Mouse (Mus musculus) myocyte (in vitro differentiated cells): ENCODE measurements at regions not wholly inside any gene's neighbourhood (a gene's known extent, or its start where the extent isn't known, plus 50 kb on each side); places are given as distances from the start of the nearest gene placed in this dataset.

Source experiments
- H3K27me3 ChIP-seq: one replicate; pipeline ENCODE4 v1.6.1; 2011; ENCODE audit not compliant: control insufficient read depth, insufficient read depth, insufficient read length
- H3K36me3 ChIP-seq: one replicate; pipeline ENCODE4 v1.6.1; 2011; ENCODE audit not compliant: control insufficient read depth, insufficient read depth
- H3K4me2 ChIP-seq: one replicate; pipeline ENCODE4 v1.6.1; 2011; ENCODE audit warnings: low read depth, control low read depth
- H3K4me3 ChIP-seq: one replicate; pipeline ENCODE4 v1.5.1; 2011; ENCODE audit warnings: mild to moderate bottlenecking, control low read depth, moderate library complexity
- H3K79me2 ChIP-seq: one replicate; pipeline ENCODE4 v1.6.1; 2011; ENCODE audit not compliant: control insufficient read depth, insufficient read depth
- H3ac ChIP-seq: one replicate; pipeline ENCODE4 v1.6.1; 2011; ENCODE audit not compliant: control insufficient read depth, insufficient read length
- CEBPB ChIP-seq: IDR thresholded peaks from 2 replicates; pipeline ENCODE4 v1.6.1; 2011; ENCODE audit warnings: mild to moderate bottlenecking, moderate library complexity; ENCODE audit not compliant: poor library complexity, insufficient read depth, severe bottlenecking
- E2F4 ChIP-seq: IDR thresholded peaks from one replicate; pipeline ENCODE4 v1.6.1; 2011; ENCODE audit warnings: mild to moderate bottlenecking, control low read depth, moderate library complexity; ENCODE audit not compliant: insufficient read depth
- MAX ChIP-seq: IDR thresholded peaks from one replicate; pipeline ENCODE4 v1.6.1; 2011; ENCODE audit warnings: low read depth, mild to moderate bottlenecking, control low read depth
- MYOD1 ChIP-seq, 3 experiments: IDR thresholded peaks; one replicate each; pipeline ENCODE4 v1.6.1; 2011; ENCODE audit warnings: control low read depth in 2 of 3, low read depth in 2 of 3, mild to moderate bottlenecking in 2 of 3, moderate library complexity in 1 of 3; ENCODE audit not compliant: insufficient read length in 2 of 3, control insufficient read depth in 1 of 3
- MYOG ChIP-seq, 3 experiments: IDR thresholded peaks; one replicate each; pipeline ENCODE4 v1.6.1; 2011; ENCODE audit warnings: control low read depth in 2 of 3, low read depth in 2 of 3, mild to moderate bottlenecking in 2 of 3; ENCODE audit not compliant: insufficient read length in 2 of 3, control insufficient read depth in 1 of 3, insufficient read depth in 1 of 3
- POLR2A ChIP-seq: IDR thresholded peaks from one replicate; pipeline ENCODE4 v1.6.1; 2011; ENCODE audit warnings: low read depth, mild to moderate bottlenecking, control low read depth, moderate library complexity; ENCODE audit not compliant: insufficient read length
- POLR2AphosphoS2 ChIP-seq: IDR thresholded peaks from one replicate; pipeline ENCODE4 v1.6.1; 2011; ENCODE audit warnings: low read depth, control low read depth; ENCODE audit not compliant: insufficient read length
- REST ChIP-seq: IDR thresholded peaks from one replicate; pipeline ENCODE4 v1.6.1; 2011; ENCODE audit warnings: mild to moderate bottlenecking, control low read depth, moderate library complexity; ENCODE audit not compliant: insufficient read depth, insufficient read length
- SRF ChIP-seq: IDR thresholded peaks from one replicate; pipeline ENCODE4 v1.6.1; 2011; ENCODE audit warnings: low read depth; ENCODE audit not compliant: control insufficient read depth, insufficient read length
- TCF12 ChIP-seq: IDR thresholded peaks from one replicate; pipeline ENCODE4 v1.6.1; 2011; ENCODE audit warnings: mild to moderate bottlenecking, control low read depth; ENCODE audit not compliant: poor library complexity, insufficient read depth, severe bottlenecking
- TCF3 ChIP-seq: IDR thresholded peaks from one replicate; pipeline ENCODE4 v1.6.1; 2011; ENCODE audit warnings: low read depth, control low read depth; ENCODE audit not compliant: insufficient read length
- USF1 ChIP-seq: IDR thresholded peaks from one replicate; pipeline ENCODE4 v1.6.1; 2011; ENCODE audit warnings: low read depth, mild to moderate bottlenecking, control low read depth, moderate library complexity

- Histone ChIP-seq H3K79me2 (no peaks in the 10 kb centered on the region), H3K4me2 (no peak overlapping the region), H3K27me3 (no peaks in the 10 kb centered on the region), H3K4me3 (no peak overlapping the region), H3ac (no peak overlapping the region), H3K36me3 (no peaks in the 10 kb centered on the region)
- no peak for TF ChIP-seq TCF3
- TF ChIP-seq MYOD1 (IDR thresholded peaks at IDR 0.05; ENCODE audit: control insufficient read depth in 1 of 3, insufficient read length in 2 of 3, low read depth in 2 of 3) = no peak
- no peak for TF ChIP-seq MYOG (IDR thresholded peaks at IDR 0.05; ENCODE audit: control insufficient read depth in 1 of 3, insufficient read depth in 1 of 3, insufficient read length in 2 of 3, low read depth in 2 of 3)
- TF ChIP-seq TCF12 = no peak
- TF ChIP-seq USF1 = no peak
- TF ChIP-seq MAX = no peak
- TF ChIP-seq POLR2A = no peak
- no peak for TF ChIP-seq CEBPB
- TF ChIP-seq E2F4 = no peak
- TF ChIP-seq POLR2AphosphoS2 = no peak
- no peak for TF ChIP-seq REST
- TF ChIP-seq SRF = no peak
Measured at GRCm38 (mm10) chr1:140693482-140693881, 447.5 kb downstream of the Kcnt2 start.

- Histone ChIP-seq H3K4me2 (no peak overlapping the region), H3ac (no peak overlapping the region), H3K4me3 (no peak overlapping the region), H3K79me2 (no peaks in the 10 kb centered on the region), H3K27me3 (no peaks in the 10 kb centered on the region), H3K36me3 (no peaks in the 10 kb centered on the region)
- TF ChIP-seq MYOD1 (IDR thresholded peaks at IDR 0.05; ENCODE audit: control insufficient read depth in 1 of 3, insufficient read length in 2 of 3, low read depth in 2 of 3) (no peak), E2F4 (no peak), TCF12 (no peak), REST (no peak), MAX (no peak), POLR2AphosphoS2 (no peak), TCF3 (no peak), USF1 (no peak), MYOG (IDR thresholded peaks at IDR 0.05; ENCODE audit: control insufficient read depth in 1 of 3, insufficient read depth in 1 of 3, insufficient read length in 2 of 3, low read depth in 2 of 3) (no peak), SRF (no peak), CEBPB (no peak), POLR2A (no peak)
Measured at GRCm38 (mm10) chr1:140730189-140730588, 484.2 kb downstream of the Kcnt2 start.

GRCm38 (mm10) chr1:140739001-140739728 is 493.2 kb downstream of the Kcnt2 start:
- TF ChIP-seq MYOG (IDR thresholded peaks at IDR 0.05; ENCODE audit: control insufficient read depth in 1 of 3, insufficient read depth in 1 of 3, insufficient read length in 2 of 3, low read depth in 2 of 3) (no peak), REST (no peak), MAX (no peak), E2F4 (no peak), SRF (no peak), CEBPB (no peak), USF1 (no peak), TCF3 (no peak), POLR2AphosphoS2 (no peak), MYOD1 (IDR thresholded peaks at IDR 0.05; ENCODE audit: control insufficient read depth in 1 of 3, insufficient read length in 2 of 3, low read depth in 2 of 3) (no peak), TCF12 (no peak), POLR2A (no peak)
- Histone ChIP-seq H3K27me3 (no peaks in the 10 kb centered on the region), H3ac (no peak overlapping the region), H3K4me2 (no peak overlapping the region), H3K4me3 (no peak overlapping the region), H3K79me2 (no peaks in the 10 kb centered on the region), H3K36me3 (no peaks in the 10 kb centered on the region)

DNA sequence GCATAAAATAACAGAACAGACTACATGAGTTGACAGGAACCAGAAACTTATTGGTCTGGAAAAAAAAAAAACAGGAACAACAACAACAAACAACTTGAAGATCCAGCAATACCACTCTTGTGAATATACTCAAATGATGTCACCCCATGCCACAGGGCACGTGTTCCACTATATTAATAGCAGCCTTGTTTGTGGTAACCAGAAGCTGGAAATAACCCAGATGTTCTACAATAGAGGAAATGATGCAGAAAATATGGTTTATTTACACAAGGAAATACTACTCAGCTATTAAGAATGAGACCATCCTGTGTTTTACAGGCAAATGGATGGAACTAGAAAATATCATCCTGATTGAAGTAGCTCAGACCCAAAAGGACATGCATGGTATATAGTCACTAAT is 494.1 kb downstream of the Kcnt2 start:
- no peaks in the 10 kb centered on the region for H3K27me3 ChIP-seq
- H3ac ChIP-seq = no peak overlapping the region
- TF ChIP-seq REST = no peak
- TF ChIP-seq USF1 = peak; percentile 13
- no peak overlapping the region for H3K4me2 ChIP-seq
- no peaks in the 10 kb centered on the region for H3K36me3 ChIP-seq
- no peaks in the 10 kb centered on the region for H3K79me2 ChIP-seq
- H3K4me3 ChIP-seq = no peak overlapping the region
